Mouse (Mus musculus) gastrocnemius, postnatal 25 days (tissue): ENCODE measurements around the gene Arhgef26. TPM values are rescaled to one million over a fixed set of nuclear protein-coding genes. Genes with fewer than 3 reads are reported as not detected.
A peak's percentile ranks its signal among the peaks of the same experiment; 100 is the strongest.

Experiments used
- DNase-seq: peaks from one replicate; pipeline ENCODE4 v3.0.0; 2022
- total RNA-seq, 2 experiments: library from RNA; stranded (reverse); gene quantifications; 1 replicate in 1 of 2; 2 replicates in 1 of 2; pipeline ENCODE4 v1.2.3; 2021

The Arhgef26 gene
- total RNA-seq, 2 experiments from 2014 or later = 1.0 to 1.8 TPM

DNA sequence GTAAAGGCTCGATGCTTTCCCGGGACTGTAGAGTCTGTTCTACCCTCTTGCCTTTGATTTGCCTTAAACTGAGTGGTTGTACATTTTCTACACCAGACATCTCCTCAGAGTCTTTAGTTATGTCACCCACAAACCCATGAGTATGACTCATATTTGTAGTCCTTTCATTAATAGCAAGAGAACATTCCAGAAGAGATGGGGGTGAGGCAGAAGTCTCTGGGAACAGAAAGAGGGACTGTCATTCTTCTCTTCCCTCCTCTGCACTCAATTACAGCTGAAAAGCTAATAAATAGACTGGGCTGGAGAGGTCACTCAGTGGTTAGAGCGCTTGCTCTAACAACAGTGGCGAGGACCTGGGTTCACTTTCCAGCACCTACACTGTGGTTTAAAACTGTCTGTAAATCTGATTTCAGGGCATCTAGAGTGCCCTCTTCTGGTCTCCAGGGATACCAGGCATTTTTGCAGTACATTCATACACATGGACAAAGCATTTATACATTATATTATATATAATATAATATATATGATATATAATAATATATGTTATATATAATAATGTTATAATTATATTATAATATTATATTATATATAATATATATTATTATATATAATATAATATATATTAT is 111.8 kb downstream of the Arhgef26 start:
- no peak for DNase-seq

GRCm38 (mm10) chr3:62452961-62453360 is 114.8 kb downstream of the Arhgef26 start:
- no peak for DNase-seq

DNA sequence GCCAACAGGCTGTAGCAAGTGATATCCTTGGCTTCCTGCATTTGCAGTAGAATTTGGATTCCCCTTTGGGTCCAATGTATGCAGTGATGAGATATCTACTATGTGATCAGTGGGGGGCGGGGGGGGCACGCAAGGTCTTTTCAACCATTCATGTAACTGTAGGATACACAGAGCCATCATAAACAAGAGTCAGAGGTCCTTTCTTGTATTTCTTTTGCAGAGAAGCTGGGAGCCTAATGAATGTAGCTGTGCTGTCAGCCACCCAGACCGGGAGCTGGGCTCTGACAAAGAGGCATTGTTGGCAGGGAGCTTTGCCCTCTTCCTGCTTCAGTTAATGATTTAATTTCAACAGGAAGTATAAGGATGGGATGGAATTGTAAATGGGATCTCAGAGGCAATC is 116.0 kb downstream of the Arhgef26 start:
- no peak for DNase-seq

- no peak for DNase-seq
Observed at GRCm38 (mm10) chr3:62455854-62456253, 117.7 kb downstream of the Arhgef26 start.

DNA sequence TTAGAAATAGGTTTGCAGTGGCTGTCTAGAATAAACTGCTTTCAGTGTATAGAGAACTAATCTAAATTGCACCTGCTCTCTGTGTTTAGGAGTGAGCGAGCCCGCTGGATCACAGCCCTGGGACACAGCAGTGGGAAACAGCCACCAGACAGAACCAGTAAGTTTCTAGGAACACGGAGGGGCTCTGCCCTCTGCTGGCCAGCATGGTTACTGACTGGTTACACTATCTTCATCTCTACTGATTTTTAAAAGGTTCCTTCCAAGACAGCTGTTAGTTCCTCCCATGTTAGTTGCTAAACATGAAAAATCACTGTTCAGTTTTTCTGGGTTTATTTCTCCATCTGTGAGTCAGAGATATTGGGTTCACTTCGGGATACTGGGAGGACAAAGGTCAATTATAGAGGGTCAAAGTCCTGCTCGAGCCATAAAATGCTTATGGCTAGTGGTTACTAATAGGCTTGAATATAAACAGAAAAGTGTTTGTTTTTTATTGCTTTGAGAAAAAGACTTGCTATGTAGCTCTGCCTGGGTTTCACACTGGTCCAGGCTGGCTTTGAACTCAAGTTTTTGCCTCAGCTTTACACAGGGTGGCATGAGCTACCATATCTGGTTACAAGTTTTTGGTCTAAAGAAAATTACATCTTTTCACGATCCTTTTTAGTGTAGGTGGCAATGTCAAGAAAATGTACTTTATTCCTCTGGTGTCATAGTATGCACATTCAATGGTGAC is 120.3 kb downstream of the Arhgef26 start:
- DNase-seq = peak; percentile 19

GRCm38 (mm10) chr3:62459483-62459882 is 121.3 kb downstream of the Arhgef26 start:
- no peak for DNase-seq

DNA sequence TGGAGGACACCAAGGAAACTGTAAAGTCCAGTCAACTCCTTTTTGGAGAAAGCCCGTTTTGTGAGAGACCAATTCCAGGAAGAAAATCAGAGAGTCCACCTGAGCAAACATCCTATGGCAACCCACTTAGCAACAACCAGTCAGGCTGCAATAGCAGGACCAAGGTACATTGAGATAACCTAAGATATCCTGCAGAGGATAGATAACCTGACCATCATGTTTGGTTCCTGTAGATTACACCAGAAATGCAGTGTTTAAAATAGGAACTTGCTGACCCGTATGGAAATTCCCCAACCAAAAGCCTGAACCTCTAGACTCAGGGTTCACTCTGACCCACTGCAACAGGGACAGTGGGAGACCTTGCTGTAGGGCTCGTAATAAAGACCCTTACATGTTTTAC is 126.1 kb downstream of the Arhgef26 start:
- no peak for DNase-seq

GRCm38 (mm10) chr3:62470179-62470578 is 132.0 kb downstream of the Arhgef26 start:
- DNase-seq = no peak

- DNase-seq = no peak
Observed at GRCm38 (mm10) chr3:62484340-62484739, 146.2 kb downstream of the Arhgef26 start.

GRCm38 (mm10) chr3:62492568-62492967 is 154.4 kb downstream of the Arhgef26 start:
- no peak for DNase-seq

DNA sequence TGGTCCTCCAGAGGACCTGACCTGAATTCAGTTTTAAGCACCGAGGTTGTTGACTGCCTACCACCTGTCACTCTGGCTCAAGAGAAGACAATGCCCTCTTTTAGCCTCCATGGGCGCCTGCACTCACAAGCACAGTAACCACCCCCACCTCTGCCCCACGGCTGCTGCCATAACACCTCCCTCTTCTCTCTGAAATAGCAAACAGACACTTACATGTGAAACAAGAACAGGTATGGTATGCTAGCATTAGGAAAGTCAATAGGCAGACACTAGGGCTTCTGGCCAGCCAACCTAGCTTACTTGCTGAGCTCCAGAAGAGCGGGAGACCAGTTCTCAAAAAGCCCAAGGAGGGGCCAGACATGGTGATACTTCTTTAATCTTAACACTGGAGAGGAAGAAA is 161.2 kb downstream of the Arhgef26 start:
- DNase-seq = no peak

DNA sequence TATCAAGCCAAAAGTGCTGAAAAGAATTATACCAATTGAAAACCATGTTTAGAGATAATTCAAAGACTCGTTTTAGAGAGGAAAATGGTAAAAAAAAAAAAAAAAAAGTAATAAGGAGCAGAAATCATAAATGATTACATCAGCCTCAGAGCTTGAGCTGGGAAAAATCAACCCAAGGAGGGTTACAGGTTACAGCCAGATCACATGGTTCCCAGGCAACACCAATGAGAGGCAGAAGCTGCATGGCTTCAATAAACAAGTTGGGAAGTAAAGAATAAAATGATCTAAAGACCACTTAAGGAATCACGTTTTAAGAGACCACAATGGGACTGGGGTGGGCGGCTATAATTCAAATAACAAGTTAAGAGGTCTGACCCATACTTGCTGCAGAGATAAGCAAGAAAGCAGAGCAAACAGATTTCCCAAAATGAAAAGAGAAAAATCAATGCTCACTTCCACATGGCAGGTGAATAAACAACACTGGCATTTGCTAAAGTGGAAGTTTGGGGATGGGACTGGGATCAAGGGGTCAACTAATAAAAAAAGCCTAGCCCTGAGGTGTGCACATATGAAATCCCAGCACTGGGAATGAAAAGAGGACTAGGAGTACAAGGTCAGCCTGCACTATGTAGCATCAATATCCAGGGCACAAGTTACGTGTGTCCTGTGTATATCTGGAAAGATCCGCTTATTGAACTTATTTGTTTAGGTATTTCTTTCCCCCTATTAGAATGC is 167.2 kb downstream of the Arhgef26 start:
- no peak for DNase-seq

- peak; percentile 93 for DNase-seq
Observed at GRCm38 (mm10) chr3:62506488-62507205, 168.5 kb downstream of the Arhgef26 start, which contains the start of gene Dhx36. Dhx36 (minus strand) TSS chr3:62507004.

- no peak for DNase-seq
Observed at GRCm38 (mm10) chr3:62507206-62507647, 169.1 kb downstream of the Arhgef26 start.

Other genes with a start within 250 kb of the Arhgef26 start
- gene Dhx36, start 168.7 kb downstream of the Arhgef26 start, total RNA-seq = 10 to 100 TPM; 12.7 TPM